ENCODE assay signal across 29 mouse cellular contexts in the genomic region with DNA sequence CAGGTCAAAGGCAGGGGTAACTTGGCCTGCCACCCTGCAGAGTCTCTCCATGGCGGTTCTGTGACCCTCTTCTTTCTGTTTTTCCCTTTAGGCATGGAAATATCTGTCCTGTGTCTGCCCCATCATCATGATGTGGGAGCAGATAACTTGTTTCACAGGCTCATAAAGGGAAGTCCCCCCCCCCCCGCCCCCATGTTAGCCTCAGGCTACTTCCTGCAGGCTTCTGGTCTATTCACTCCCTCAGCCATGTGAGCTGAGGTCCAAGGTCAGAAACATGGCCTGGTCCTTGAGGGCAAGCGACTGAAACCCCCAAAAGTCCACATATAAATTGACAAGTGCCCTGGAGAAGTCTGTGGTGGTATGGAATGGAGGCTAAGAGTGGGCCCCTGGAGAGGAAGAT. TPM values are rescaled to one million over a fixed set of nuclear protein-coding genes. Genes with fewer than 3 reads are reported as not detected.
DNase-seq lines count a peak whose midpoint lies in the region; ATAC-seq and TF ChIP-seq lines count a peak whose summit lies in the region.
"Had no signal": no experiment of that assay in that cellular context is flagged by ENCODE, and none has a peak within 500 bp of the region (broad histone marks: within the 10 kb centered on the region; RNA-seq: fewer than 3 reads in every experiment).

No protein-coding gene starts in this region.

- H3K27ac ChIP-seq in gastrocnemius, adult 2 months, result peak overlapping the region; percentile 44; the same call in 1 of the 2 replicates
- H3K27ac ChIP-seq: forebrain, embryonic 10.5 days; forebrain, embryonic 13.5 days; heart, adult 2 months; heart, embryonic 10.5 days; heart, embryonic 13.5 days; hindbrain, embryonic 10.5 days; hindbrain, embryonic 13.5 days had no signal

- TF ChIP-seq CTCF in gastrocnemius, adult 2 months (IDR thresholded peaks at IDR 0.05), result no peak

- no peak for DNase-seq in gastrocnemius, adult 2 months
- no peak for DNase-seq in gastrocnemius, adult 8-10 months (ENCODE audit: low spot score in 2 of 2)
- DNase-seq in adrenal gland, postnatal 25 days, result no peak
- no peak for DNase-seq in thymus, postnatal 36 days
- DNase-seq in kidney, adult 11 months, result no peak
- DNase-seq: adrenal gland, postnatal 10 days; cerebellum, adult 11-12 months; cerebellum, adult 8-10 months; cerebellum, postnatal 10 days; cerebellum, postnatal 36 days; gastrocnemius, postnatal 25 days; heart, adult 2 months; heart, postnatal 14 days had no signal

- ATAC-seq in hematopoietic stem cell, adult 5-6 weeks (replicated peaks in 1 of 2; ENCODE audit: insufficient read depth in 1 of 2, low FRiP score in 2 of 2, low TSS enrichment in 1 of 2, low read depth in 1 of 2, poor library complexity in 2 of 2, severe bottlenecking in 2 of 2), result peak; percentile 35 to 37; a peak in 3 of 4 replicates
- peak; percentile 40 for ATAC-seq in megakaryocyte progenitor cell, adult 5-6 weeks (replicated peaks; ENCODE audit: poor library complexity)
- ATAC-seq: forebrain, embryonic 13.5 days; forebrain, embryonic 16.5 days; hindbrain, embryonic 16.5 days; Patski had no signal

- intact Hi-C loops in gastrocnemius, adult 2 months (cut with DNase I), result no loop called here

- no peak overlapping the region for H3K4me3 ChIP-seq in gastrocnemius, adult 2 months
- H3K4me3 ChIP-seq: forebrain, embryonic 10.5 days; forebrain, embryonic 13.5 days; heart, adult 2 months; heart, embryonic 10.5 days; heart, embryonic 13.5 days; hindbrain, embryonic 10.5 days; hindbrain, embryonic 13.5 days had no signal

RNA-seq across cellular contexts. Expression of gene 5330417H12Rik, which starts 4.8 kb away (rescaled TPM):
- not detected for total RNA-seq in gastrocnemius, adult 2 months (2021)
- total RNA-seq in gastrocnemius, adult 8-10 months (2022), result not detected
- total RNA-seq in hematopoietic stem cell, adult 5-6 weeks (2017), result not detected in 2 replicates
- total RNA-seq in megakaryocyte progenitor cell, adult 5-6 weeks (2015), result not detected in 2 replicates
- not detected in 2 replicates for total RNA-seq in megakaryocyte progenitor cell, adult 5-6 weeks (2017)
- not detected in 2 replicates for total RNA-seq in adrenal gland, postnatal 25 days (2021)
- total RNA-seq: adrenal gland, adult 18-20 months; adrenal gland, postnatal 10 days; adrenal gland, postnatal 4 days; CH12.LX; G1E; gastrocnemius, adult 18-20 months; gastrocnemius, postnatal 25 days; heart, adult 2 months; heart, postnatal 14 days had no signal

RNA-seq across cellular contexts. Expression of gene Ppfibp2, which starts 25.1 kb away (rescaled TPM):
- total RNA-seq in gastrocnemius, adult 2 months (2021), result 10 to 100 TPM; 10.6 to 19.0 TPM
- total RNA-seq in gastrocnemius, adult 8-10 months (2022), result 10 to 100 TPM; 10.6 to 13.0 (median 12.0) TPM
- total RNA-seq in hematopoietic stem cell, adult 5-6 weeks (2017), result 13.7 and 14.3 TPM in 2 replicates
- total RNA-seq in megakaryocyte progenitor cell, adult 5-6 weeks (2015), result 4.8 and 5.0 TPM in 2 replicates
- 3.3 and 4.7 TPM in 2 replicates for total RNA-seq in megakaryocyte progenitor cell, adult 5-6 weeks (2017)
- total RNA-seq in adrenal gland, postnatal 25 days (2021), result 3.9 and 7.2 TPM in 2 replicates

RNA-seq across cellular contexts. Expression of gene Olfml1, which starts 52.9 kb away (rescaled TPM):
- total RNA-seq in gastrocnemius, adult 2 months (2021), result 1 to 10 TPM; 2.0 to 2.6 TPM
- total RNA-seq in gastrocnemius, adult 8-10 months (2022), result 1 to 10 TPM in 3 of 4 experiments, under 1 TPM in 1; 0.60 to 2.0 (median 1.6) TPM
- 0.31 TPM in 1 of 2 replicates, not detected in the other for total RNA-seq in hematopoietic stem cell, adult 5-6 weeks (2017)
- total RNA-seq in megakaryocyte progenitor cell, adult 5-6 weeks (2015), result not detected in 2 replicates
- 0.41 TPM in 1 of 2 replicates, not detected in the other for total RNA-seq in megakaryocyte progenitor cell, adult 5-6 weeks (2017)
- 3.7 and 4.9 TPM in 2 replicates for total RNA-seq in adrenal gland, postnatal 25 days (2021)
- total RNA-seq: CH12.LX, G1E had no signal
